ENCODE assay signal across 1 mouse cellular context in the genomic region with DNA sequence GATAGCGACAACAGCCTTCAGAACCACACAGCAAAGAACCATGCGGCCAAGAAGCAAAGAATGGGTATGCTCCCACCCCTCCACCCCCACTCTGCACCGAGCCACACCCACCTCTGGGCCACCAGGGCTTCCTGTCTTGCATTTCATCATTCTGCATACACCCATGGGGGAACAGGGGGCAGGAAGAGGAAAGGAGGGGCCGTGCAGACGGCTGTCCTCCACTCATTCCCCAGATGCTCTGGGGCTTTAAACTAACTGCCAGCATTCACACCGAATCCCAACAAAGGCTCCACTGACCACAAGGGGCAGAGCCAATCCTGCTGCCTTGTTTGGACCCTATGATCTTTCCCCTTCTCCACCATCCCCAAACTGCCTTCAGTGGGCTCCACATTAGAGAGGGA.
TF ChIP-seq lines count a peak whose summit lies in the region.

No protein-coding gene starts in this region.

TF ChIP-seq in CH12.LX, 34 proteins besides CTCF, POLR2A, EP300 and RAD21 (continued from another document):
- TF ChIP-seq IRF4 (IDR thresholded peaks at IDR 0.05; ENCODE audit: low read depth, low read length) = peak; percentile 43
- peak; percentile 82 for TF ChIP-seq ELF1 (IDR thresholded peaks at IDR 0.05; ENCODE audit: low read depth, low read length)
- TF ChIP-seq ZNF384 (IDR thresholded peaks at IDR 0.05; ENCODE audit: low read depth, low read length) = no peak
- TF ChIP-seq TCF12 (IDR thresholded peaks at IDR 0.05; ENCODE audit: low read depth, low read length) = peak; percentile 64; the same call in 1 of the 2 replicates
- TF ChIP-seq POLR2AphosphoS2 (IDR thresholded peaks at IDR 0.05; ENCODE audit: low read depth, low read length) = 0 out of 2 replicates have a peak, but pooled peaks have one; percentile 36
- peak; percentile 38; the same call in 1 of the 2 replicates for TF ChIP-seq SIN3A (IDR thresholded peaks at IDR 0.05; ENCODE audit: low read length)
- no peak for TF ChIP-seq E2F4 (IDR thresholded peaks at IDR 0.05; ENCODE audit: insufficient replicate concordance, low read depth, low read length)
- TF ChIP-seq MAFK (IDR thresholded peaks at IDR 0.05; ENCODE audit: insufficient replicate concordance, low read length) = no peak
- peak; percentile 90 for TF ChIP-seq MAZ (IDR thresholded peaks at IDR 0.05; ENCODE audit: low read depth, low read length)
- no peak for TF ChIP-seq UBTF (IDR thresholded peaks at IDR 0.05; ENCODE audit: low read depth, low read length)
TF ChIP-seq in CH12.LX: peak in this region for 11.
